Mouse (Mus musculus): ENCODE measurements around the gene Ltb. TPM values are rescaled to one million over a fixed set of nuclear protein-coding genes. Genes with fewer than 3 reads are reported as not detected.
A peak's percentile ranks its signal among the peaks of the same experiment; 100 is the strongest.

Ltb gene
- total and polyA plus RNA-seq, 3 experiments: 1.3 to 5.2 (median 1.3) TPM

GRCm38 (mm10) chr17:35210593-35210992 is 16.4 kb downstream of the Ltb start:
- DNase-seq: no peak
- Histone ChIP-seq H3K27ac (no peak overlapping the region), H3K27me3 (ENCODE audit: control insufficient read depth, insufficient read depth, low read length) (no peaks in the 10 kb centered on the region), H3K4me1 (ENCODE audit: control insufficient read depth, insufficient read depth, low read length) (peaks cover 2% of the 10 kb centered on the region), H3K4me3 (no peak overlapping the region), H3K9ac (ENCODE audit: low read depth, low read length) (no peak overlapping the region), H3K36me3 (ENCODE audit: control insufficient read depth, insufficient read depth, low read length) (no peaks in the 10 kb centered on the region), H3K79me2 (replicated peaks; ENCODE audit: control insufficient read depth, insufficient read depth, low read length) (no peaks in the 10 kb centered on the region)
- 70% methylated on average over 3 of the region's 3 CpGs for WGBS
- intact Hi-C loops (cut with DNase I): no loop called here
- no peak for TF ChIP-seq EP300 (IDR thresholded peaks at IDR 0.05; ENCODE audit: insufficient read depth, low read depth, low read length)
- TF ChIP-seq POLR2A (IDR thresholded peaks at IDR 0.05; ENCODE audit: insufficient read depth, low read depth, low read length): no peak
- no peak for TF ChIP-seq CTCF (IDR thresholded peaks at IDR 0.05)

- H3K36me3 ChIP-seq (ENCODE audit: control insufficient read depth, insufficient read depth, low read length): no peaks in the 10 kb centered on the region
- WGBS: 95% methylated on average over 5 of the region's 5 CpGs
- H3K79me2 ChIP-seq (replicated peaks; ENCODE audit: control insufficient read depth, insufficient read depth, low read length): no peaks in the 10 kb centered on the region
- H3K9ac ChIP-seq (ENCODE audit: low read depth, low read length): no peak overlapping the region
- no peak overlapping the region for H3K27ac ChIP-seq
- intact Hi-C loops (cut with DNase I): no loop called here
- H3K4me1 ChIP-seq (ENCODE audit: control insufficient read depth, insufficient read depth, low read length): peaks cover 4% of the 10 kb centered on the region
- no peak for DNase-seq
- H3K4me3 ChIP-seq: no peak overlapping the region
- no peak for TF ChIP-seq POLR2A (IDR thresholded peaks at IDR 0.05; ENCODE audit: insufficient read depth, low read depth, low read length)
- no peak for TF ChIP-seq CTCF (IDR thresholded peaks at IDR 0.05)
- no peak for TF ChIP-seq EP300 (IDR thresholded peaks at IDR 0.05; ENCODE audit: insufficient read depth, low read depth, low read length)
- no peaks in the 10 kb centered on the region for H3K27me3 ChIP-seq (ENCODE audit: control insufficient read depth, insufficient read depth, low read length)
Observed at GRCm38 (mm10) chr17:35213071-35213470, 18.8 kb downstream of the Ltb start.

- no peaks in the 10 kb centered on the region for H3K79me2 ChIP-seq (replicated peaks; ENCODE audit: control insufficient read depth, insufficient read depth, low read length)
- TF ChIP-seq POLR2A (IDR thresholded peaks at IDR 0.05; ENCODE audit: insufficient read depth, low read depth, low read length) (no peak), EP300 (IDR thresholded peaks at IDR 0.05; ENCODE audit: insufficient read depth, low read depth, low read length) (0 out of 2 replicates have a peak, but pooled peaks have one; percentile 42), CTCF (IDR thresholded peaks at IDR 0.05) (no peak)
- peak overlapping the region; percentile 19; the same call in 1 of the 2 replicates for H3K4me3 ChIP-seq
- peaks cover 18% of the 10 kb centered on the region for H3K4me1 ChIP-seq (ENCODE audit: control insufficient read depth, insufficient read depth, low read length)
- DNase-seq: peak; percentile 57 to 73
- intact Hi-C loops (cut with DNase I): loop anchor here (2.0 kb wide), 1 partner anchor 20 kb away; no protein-coding TSS in a partner anchor
- WGBS: 50% methylated on average over 18 of the region's 18 CpGs
- peaks cover 3% of the 10 kb centered on the region; the same call in 1 of the 2 replicates for H3K36me3 ChIP-seq (ENCODE audit: control insufficient read depth, insufficient read depth, low read length)
- H3K27ac ChIP-seq: peak overlapping the region; percentile 87
- no peaks in the 10 kb centered on the region for H3K27me3 ChIP-seq (ENCODE audit: control insufficient read depth, insufficient read depth, low read length)
- peak overlapping the region; percentile 61 for H3K9ac ChIP-seq (ENCODE audit: low read depth, low read length)
Observed at GRCm38 (mm10) chr17:35218516-35219193, 24.4 kb downstream of the Ltb start.

GRCm38 (mm10) chr17:35219601-35220041 is 25.4 kb downstream of the Ltb start:
- WGBS: 35% methylated on average over 6 of the region's 6 CpGs
- Histone ChIP-seq H3K79me2 (replicated peaks; ENCODE audit: control insufficient read depth, insufficient read depth, low read length) (no peaks in the 10 kb centered on the region), H3K27ac (peak overlapping the region; percentile 87), H3K4me3 (no peak overlapping the region), H3K4me1 (ENCODE audit: control insufficient read depth, insufficient read depth, low read length) (peaks cover 18% of the 10 kb centered on the region), H3K36me3 (ENCODE audit: control insufficient read depth, insufficient read depth, low read length) (peaks cover 3% of the 10 kb centered on the region; the same call in 1 of the 2 replicates), H3K27me3 (ENCODE audit: control insufficient read depth, insufficient read depth, low read length) (no peaks in the 10 kb centered on the region), H3K9ac (ENCODE audit: low read depth, low read length) (peak overlapping the region; percentile 9; the same call in 1 of the 2 replicates)
- intact Hi-C loops (cut with DNase I): loop anchor here (2.0 kb wide), 1 partner anchor 21 kb away; no protein-coding TSS in a partner anchor
- no peak for TF ChIP-seq EP300 (IDR thresholded peaks at IDR 0.05; ENCODE audit: insufficient read depth, low read depth, low read length)
- no peak for TF ChIP-seq POLR2A (IDR thresholded peaks at IDR 0.05; ENCODE audit: insufficient read depth, low read depth, low read length)
- no peak for TF ChIP-seq CTCF (IDR thresholded peaks at IDR 0.05)
- DNase-seq: peak; percentile 47 to 51

GRCm38 (mm10) chr17:35220156-35220952 is 26.1 kb downstream of the Ltb start, which contains the start of gene Gm16181:
Gm16181 (plus strand) TSS chr17:35220834.
- Histone ChIP-seq H3K4me1 (ENCODE audit: control insufficient read depth, insufficient read depth, low read length) (peaks cover 18% of the 10 kb centered on the region), H3K27me3 (ENCODE audit: control insufficient read depth, insufficient read depth, low read length) (no peaks in the 10 kb centered on the region), H3K27ac (peak within 1 kb of the TSS; percentile 87), H3K4me3 (peak within 1 kb of the TSS; percentile 34), H3K79me2 (replicated peaks; ENCODE audit: control insufficient read depth, insufficient read depth, low read length) (no peaks in the 10 kb centered on the region), H3K9ac (ENCODE audit: low read depth, low read length) (peak within 1 kb of the TSS; percentile 58), H3K36me3 (ENCODE audit: control insufficient read depth, insufficient read depth, low read length) (peaks cover 3% of the 10 kb centered on the region; the same call in 1 of the 2 replicates)
- 36% methylated on average over 28 of the region's 28 CpGs for WGBS
- TF ChIP-seq CTCF (IDR thresholded peaks at IDR 0.05) (no peak), POLR2A (IDR thresholded peaks at IDR 0.05; ENCODE audit: insufficient read depth, low read depth, low read length) (0 out of 2 replicates have a peak, but pooled peaks have one; percentile 39)
- intact Hi-C loops (cut with DNase I): no loop called here
- peak; percentile 73 to 78 for DNase-seq

Measured in heart, adult 2 months (tissue).